Mouse (Mus musculus) midbrain, embryonic 11.5 days (tissue): ENCODE results near the gene Cops9. TPM values are rescaled to one million over a fixed set of nuclear protein-coding genes. Genes with fewer than 3 reads are reported as not detected.

ENCODE experiments used
- ATAC-seq: fragments of 200-750 bp; cut with Nextera tagmentation; 2 replicates; pipeline ENCODE4 v1.8.0; 2017; ENCODE audit warnings: moderate TSS enrichment, moderate library complexity; ENCODE audit not compliant: low FRiP score
- DNase-seq: peaks from one replicate; pipeline ENCODE4 v3.0.0; 2015; ENCODE audit warnings: low spot score; ENCODE audit errors: missing footprints
- H3K27ac ChIP-seq: fragments of 300-500 bp; sonication (generic); 2 replicates; pipeline ENCODE4 v1.5.1; 2014; ENCODE audit warnings: low read depth, low read length
- H3K27me3 ChIP-seq: fragments of 300-500 bp; sonication (generic); 2 replicates; pipeline ENCODE4 v1.6.1; 2014; ENCODE audit warnings: mild to moderate bottlenecking, low read length, moderate library complexity, mixed read lengths; ENCODE audit not compliant: control insufficient read depth, insufficient read depth
- H3K36me3 ChIP-seq: fragments of 300-500 bp; sonication (generic); 2 replicates; pipeline ENCODE4 v1.6.1; 2014; ENCODE audit warnings: mild to moderate bottlenecking, low read length, moderate library complexity, mixed read lengths; ENCODE audit not compliant: control insufficient read depth, insufficient read depth
- H3K4me1 ChIP-seq: fragments of 300-500 bp; sonication (generic); 2 replicates; pipeline ENCODE4 v1.6.1; 2014; ENCODE audit warnings: low read length; ENCODE audit not compliant: control insufficient read depth, insufficient read depth
- H3K4me2 ChIP-seq: fragments of 300-500 bp; sonication (generic); 2 replicates; pipeline ENCODE4 v1.6.1; 2014; ENCODE audit warnings: mild to moderate bottlenecking, moderate library complexity
- H3K4me3 ChIP-seq: fragments of 300-500 bp; sonication (generic); 2 replicates; pipeline ENCODE4 v1.5.1; 2014; ENCODE audit warnings: low read depth, low read length
- H3K9ac ChIP-seq: fragments of 300-500 bp; sonication (generic); 2 replicates; pipeline ENCODE4 v1.6.1; 2014; ENCODE audit warnings: low read length
- H3K9me3 ChIP-seq: fragments of 300-500 bp; sonication (generic); 2 replicates; pipeline ENCODE4 v1.6.1; 2016; ENCODE audit warnings: low read length; ENCODE audit not compliant: control insufficient read depth
- WGBS: fragments of 180-500 bp; shearing (Covaris S2); extraction: QIAGEN DNeasy Blood & Tissue Kit; methylation state at CpG from one replicate; pipeline ENCODE4 v1.1.7; 2014; 5-methylcytosine and 5-hydroxymethylcytosine counted together
- polyA plus RNA-seq: library from polyadenylated mRNA; unstranded; fragments of >200 nt; fragmentation: Nextera tagmentation; extraction: Ambion mirVana; gene quantifications from 2 replicates; pipeline ENCODE4 v1.2.1, GENCODE M21; 2014

Gene Cops9
- polyA plus RNA-seq, 1 experiment from 2014 or later: 411 TPM

DNA sequence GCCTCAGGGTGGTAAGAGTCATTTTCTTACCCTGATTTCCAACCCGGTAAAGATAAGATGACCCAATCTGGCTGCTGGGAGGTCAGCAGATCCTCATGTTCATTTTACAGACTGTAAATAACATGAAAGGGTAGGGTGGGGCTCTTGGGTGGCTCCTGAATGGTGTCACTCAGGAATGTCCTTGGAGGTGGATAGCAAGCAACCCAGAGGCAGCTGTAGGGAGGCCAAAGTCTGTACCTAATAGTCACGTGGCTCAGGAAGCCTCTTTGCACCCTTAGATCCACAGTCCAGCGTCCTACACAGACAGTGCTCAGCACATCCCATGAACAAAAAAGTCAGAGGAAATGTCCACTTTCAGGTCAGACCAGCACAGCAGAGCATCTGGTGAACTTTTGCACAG is 45.8 kb downstream of the Cops9 start:
- WGBS: 85% methylated on average over 3 of the region's 3 CpGs

DNA sequence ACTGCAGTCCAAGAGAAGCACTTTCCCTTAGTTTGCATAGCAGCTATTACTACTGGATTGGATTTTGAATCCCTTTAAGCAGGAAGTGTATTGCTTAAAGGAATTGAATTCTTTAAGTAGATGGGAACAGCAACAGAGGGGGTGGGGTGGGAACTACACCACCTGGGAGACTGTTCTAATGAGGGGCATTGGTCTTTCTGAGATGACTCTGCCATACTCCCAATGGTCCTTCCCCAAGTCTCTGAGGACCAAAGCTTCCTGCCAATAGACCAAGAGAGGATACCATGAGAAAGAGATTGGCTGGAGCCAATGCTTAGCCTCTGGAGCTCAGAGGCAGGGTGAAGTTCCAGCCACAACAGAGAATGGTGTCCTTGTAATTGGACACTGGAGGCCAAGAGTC is 47.7 kb downstream of the Cops9 start, which contains the start of gene Olfr1411:
Gene Olfr1411 (plus strand): TSS at position 301 of the 400 bp plus-strand sequence.
- no peaks in the 10 kb centered on the region for H3K4me1 ChIP-seq
- H3K9ac ChIP-seq: no peak within 1 kb of the TSS
- no peaks in the 10 kb centered on the region for H3K27me3 ChIP-seq
- H3K9me3 ChIP-seq: no peaks in the 10 kb centered on the region
- DNase-seq (no peak), ATAC-seq (no peak)
- no peak within 1 kb of the TSS for H3K4me3 ChIP-seq
- H3K36me3 ChIP-seq: no peaks in the 10 kb centered on the region
- no peak within 1 kb of the TSS for H3K4me2 ChIP-seq
- H3K27ac ChIP-seq: no peak within 1 kb of the TSS

More for the DNA sequence above, 45.8 kb downstream of the Cops9 start:
- H3K9me3 ChIP-seq: no peaks in the 10 kb centered on the region
- no peaks in the 10 kb centered on the region for H3K36me3 ChIP-seq
- H3K27ac ChIP-seq: no peak overlapping the region
- no peaks in the 10 kb centered on the region for H3K4me1 ChIP-seq
- no peak overlapping the region for H3K4me3 ChIP-seq
- no peaks in the 10 kb centered on the region for H3K27me3 ChIP-seq
- no peak overlapping the region for H3K4me2 ChIP-seq
- DNase-seq (no peak), ATAC-seq (no peak)
- H3K9ac ChIP-seq: no peak overlapping the region

Other genes starting within 250 kb of the Cops9 start
- 274 and 289 TPM in 2 replicates for gene Ndufa10, start 168.1 kb downstream of the Cops9 start, polyA plus RNA-seq
- gene Olfr1416, start 156.9 kb downstream of the Cops9 start, polyA plus RNA-seq: not detected in 2 replicates
- gene Olfr1415, start 145.9 kb downstream of the Cops9 start, polyA plus RNA-seq: not detected in 2 replicates
- gene Olfr1414, start 123.3 kb downstream of the Cops9 start, polyA plus RNA-seq: not detected in 2 replicates
- not detected in 2 replicates for gene Olfr1413, start 70.7 kb downstream of the Cops9 start, polyA plus RNA-seq
- gene Olfr1412, start 56.2 kb downstream of the Cops9 start, polyA plus RNA-seq: not detected in 2 replicates
- not detected in 2 replicates for gene Olfr1411, start 47.6 kb downstream of the Cops9 start, polyA plus RNA-seq
- not detected in 2 replicates for gene Olfr1410, start 36.2 kb downstream of the Cops9 start, polyA plus RNA-seq
- gene Olfr12, start 24.2 kb downstream of the Cops9 start, polyA plus RNA-seq: 0.05 and 0.12 TPM in 2 replicates
- 0.08 TPM in 1 of 2 replicates, not detected in the other for gene Otos, start 6.9 kb upstream of the Cops9 start, polyA plus RNA-seq
- gene Gpc1, start 189.7 kb upstream of the Cops9 start, polyA plus RNA-seq: 32.1 and 41.8 TPM in 2 replicates